Mouse (Mus musculus): ENCODE data around the gene Fbxo6.

DNA sequence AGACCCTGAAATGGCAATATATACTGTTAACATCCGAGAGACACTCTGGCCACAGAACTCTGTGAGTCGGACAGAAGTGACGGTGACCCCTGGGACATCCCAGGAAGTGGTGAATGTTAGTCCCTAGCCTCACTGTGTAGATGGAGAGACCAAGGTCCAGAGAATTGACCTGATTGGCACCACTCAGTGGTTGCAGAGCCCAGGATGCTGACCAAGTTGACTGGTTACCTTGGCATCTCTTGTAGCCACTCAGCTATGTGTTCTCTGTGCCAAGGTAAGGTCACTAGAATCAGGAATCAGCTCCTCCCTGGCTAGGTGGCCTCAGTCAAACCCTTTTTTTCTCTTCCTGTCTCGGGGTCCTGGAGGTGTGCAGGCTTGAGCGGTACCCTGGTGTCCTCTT, 8.2 kb downstream of the Fbxo6 start:
- TF ChIP-seq CTCF (IDR thresholded peaks at IDR 0.05; ENCODE audit: low read depth) (no peak), EP300 (optimal IDR thresholded peaks at IDR 0.05) (no peak)
